Mouse (Mus musculus) olfactory bulb, adult 2 months (tissue): ENCODE measurements around the gene Add1.

ENCODE experiments used
- CTCF ChIP-seq: fragments of 200-500 bp; IDR thresholded peaks from 2 replicates; pipeline ENCODE4 v1.5.1; 2012; ENCODE audit warnings: low read depth, mild to moderate bottlenecking, low read length, moderate library complexity; ENCODE audit not compliant: insufficient read depth
- POLR2A ChIP-seq: fragments of 200-500 bp; IDR thresholded peaks from 2 replicates; pipeline ENCODE4 v1.6.1; 2012; ENCODE audit warnings: mild to moderate bottlenecking, low read depth, low read length, moderate library complexity; ENCODE audit not compliant: insufficient read depth

DNA sequence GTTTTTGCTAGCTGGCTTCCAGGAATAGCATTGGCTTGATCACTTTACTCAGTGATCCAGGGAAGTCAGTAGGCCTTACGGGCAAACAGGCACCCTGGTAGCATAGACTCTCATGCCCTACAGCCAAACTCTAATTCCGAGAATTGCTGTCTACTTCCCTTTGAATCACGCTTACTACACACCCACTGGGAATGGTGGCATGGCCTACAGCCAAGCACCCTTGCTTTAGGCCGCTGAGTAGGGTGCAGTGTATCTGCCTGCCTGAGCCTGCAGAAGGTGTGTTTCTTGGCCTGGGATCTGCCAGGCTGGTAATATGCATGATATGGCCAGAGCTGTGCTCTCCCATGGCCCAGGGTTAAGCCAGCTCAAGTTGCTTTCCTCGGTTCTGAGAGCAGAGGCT, 44.7 kb upstream of the Add1 start:
- TF ChIP-seq CTCF (no peak), POLR2A (no peak)
